Mouse (Mus musculus) erythroblast, embryonic 14.5 days (primary cell): ENCODE measurements around the gene Cdk18.

Experiments used
- GATA1 ChIP-seq: IDR thresholded peaks from 2 replicates; pipeline ENCODE4 v1.6.1; 2012; ENCODE audit warnings: low read length, inconsistent platforms, mixed read lengths
- TAL1 ChIP-seq: IDR thresholded peaks from 3 replicates; pipeline ENCODE4 v1.6.1; 2012; ENCODE audit warnings: low read length, inconsistent platforms, mixed read lengths

GRCm38 (mm10) chr1:132063096-132063495, 76.4 kb downstream of the Cdk18 start:
- TF ChIP-seq GATA1 (no peak), TAL1 (no peak)
